In genomic region chr2:72332067-72332466, GRCm38 (mm10) we compare ENCODE assay signal across 25 mouse cellular contexts.
"Had no signal": no experiment of that assay in that cellular context is flagged by ENCODE, and none has a peak within 500 bp of the region (broad histone marks: within the 10 kb centered on the region; RNA-seq: fewer than 3 reads in every experiment).

No protein-coding gene starts in this region.

- H3K9me3 ChIP-seq: heart, embryonic 10.5 days; heart, embryonic 13.5 days; heart, embryonic 15.5 days; hindbrain, embryonic 10.5 days; hindbrain, embryonic 12.5 days; intestine, embryonic 15.5 days; limb, embryonic 10.5 days; limb, embryonic 12.5 days; liver, embryonic 13.5 days had no signal

- ATAC-seq: hindbrain, embryonic 16.5 days; inflammation-experienced regulatory T-cells, adult 6 months; intestine, embryonic 15.5 days; intestine, postnatal 0 days had no signal

- H3K4me1 ChIP-seq: hindbrain, embryonic 12.5 days; intestine, embryonic 15.5 days; limb, embryonic 10.5 days; limb, embryonic 12.5 days had no signal

- DNase-seq: gastrocnemius, postnatal 25 days; heart, postnatal 14 days; heart, postnatal 36 days; kidney, adult 18-20 months; kidney, adult 8-10 months; kidney, postnatal 10 days; kidney, postnatal 25 days; kidney, postnatal 4 days; liver; liver, embryonic 13.5 days had no signal

- H3K4me3 ChIP-seq: heart, embryonic 10.5 days; heart, embryonic 13.5 days; heart, embryonic 15.5 days; hindbrain, embryonic 10.5 days; hindbrain, embryonic 12.5 days; intestine, embryonic 15.5 days; layer of hippocampus, adult 2 months; left cerebral cortex, adult 2 months; limb, embryonic 10.5 days; limb, embryonic 12.5 days; liver, embryonic 13.5 days had no signal

- H3K27me3 ChIP-seq: heart, embryonic 13.5 days; heart, embryonic 15.5 days; hindbrain, embryonic 12.5 days; intestine, embryonic 15.5 days; limb, embryonic 12.5 days; liver, embryonic 13.5 days had no signal

- H3K27ac ChIP-seq: heart, embryonic 10.5 days; heart, embryonic 13.5 days; heart, embryonic 15.5 days; hindbrain, embryonic 10.5 days; hindbrain, embryonic 12.5 days; hindbrain, embryonic 14.5 days; intestine, embryonic 15.5 days; layer of hippocampus, adult 2 months; left cerebral cortex, adult 2 months; limb, embryonic 10.5 days; limb, embryonic 12.5 days; liver, embryonic 13.5 days had no signal

- H3K36me3 ChIP-seq: heart, embryonic 10.5 days; heart, embryonic 15.5 days; hindbrain, embryonic 10.5 days; hindbrain, embryonic 12.5 days; intestine, embryonic 15.5 days; limb, embryonic 10.5 days; limb, embryonic 12.5 days; liver, embryonic 13.5 days had no signal

- H3K4me2 ChIP-seq: heart, embryonic 13.5 days; heart, embryonic 15.5 days; hindbrain, embryonic 12.5 days; hindbrain, embryonic 14.5 days; intestine, embryonic 15.5 days; limb, embryonic 12.5 days; liver, embryonic 11.5 days; liver, embryonic 13.5 days had no signal

- H3K9ac ChIP-seq: heart, embryonic 13.5 days; heart, embryonic 15.5 days; hindbrain, embryonic 12.5 days; hindbrain, embryonic 14.5 days; intestine, embryonic 15.5 days; limb, embryonic 12.5 days; liver, embryonic 13.5 days had no signal
